Mouse (Mus musculus) erythroblast, embryonic 14.5 days (primary cell): ENCODE measurements around the gene Srsf3. TPM values are rescaled to one million over a fixed set of nuclear protein-coding genes. Genes with fewer than 3 reads are reported as not detected.

Experiments
- H3K27me3 ChIP-seq: 2 replicates; pipeline ENCODE4 v1.6.1; 2012; ENCODE audit warnings: inconsistent platforms; ENCODE audit not compliant: control insufficient read depth
- H3K36me3 ChIP-seq: 2 replicates; pipeline ENCODE4 v1.6.1; 2012; ENCODE audit warnings: mild to moderate bottlenecking, inconsistent platforms; ENCODE audit not compliant: control insufficient read depth
- H3K4me1 ChIP-seq: 2 replicates; pipeline ENCODE4 v1.6.1; 2012; ENCODE audit warnings: inconsistent platforms; ENCODE audit not compliant: control insufficient read depth
- H3K4me3 ChIP-seq: replicated peaks from 2 replicates; pipeline ENCODE3; 2012; ENCODE audit warnings: moderate library complexity, mild to moderate bottlenecking, inconsistent platforms
- H3K9me3 ChIP-seq: 2 replicates; pipeline ENCODE4 v1.6.1; 2012; ENCODE audit warnings: low read length, inconsistent platforms, mixed read lengths; ENCODE audit not compliant: control insufficient read depth
- GATA1 ChIP-seq: IDR thresholded peaks from 2 replicates; pipeline ENCODE4 v1.6.1; 2012; ENCODE audit warnings: low read length, inconsistent platforms, mixed read lengths
- TAL1 ChIP-seq: IDR thresholded peaks from 3 replicates; pipeline ENCODE4 v1.6.1; 2012; ENCODE audit warnings: low read length, inconsistent platforms, mixed read lengths
- polyA plus RNA-seq: library from polyadenylated mRNA; stranded (reverse); fragments of >175 nt; gene quantifications from 2 replicates; pipeline ENCODE4 v1.2.3, GENCODE M21; 2012

The Srsf3 gene
- polyA plus RNA-seq, 1 experiment, result 3.2 TPM

GRCm38 (mm10) chr17:29015638-29016037 lies 16.8 kb upstream of the Srsf3 start:
- TF ChIP-seq TAL1 (no peak), GATA1 (no peak)
- Histone ChIP-seq H3K27me3 (no peaks in the 10 kb centered on the region), H3K36me3 (no peaks in the 10 kb centered on the region), H3K4me1 (peaks cover 13% of the 10 kb centered on the region), H3K4me3 (no peak overlapping the region), H3K9me3 (no peaks in the 10 kb centered on the region)

- Histone ChIP-seq H3K4me1 (peaks cover 15% of the 10 kb centered on the region), H3K27me3 (no peaks in the 10 kb centered on the region), H3K4me3 (no peak overlapping the region), H3K36me3 (no peaks in the 10 kb centered on the region), H3K9me3 (no peaks in the 10 kb centered on the region)
- TF ChIP-seq TAL1, result no peak
- no peak for TF ChIP-seq GATA1
These were observed 15.7 kb upstream of the Srsf3 start for GRCm38 (mm10) chr17:29016705-29017104.

- Histone ChIP-seq H3K9me3 (no peaks in the 10 kb centered on the region), H3K36me3 (no peaks in the 10 kb centered on the region), H3K27me3 (peaks cover 9% of the 10 kb centered on the region), H3K4me3 (no peak overlapping the region), H3K4me1 (peaks cover 19% of the 10 kb centered on the region)
- TF ChIP-seq GATA1, result no peak
- no peak for TF ChIP-seq TAL1
These were observed 14.0 kb upstream of the Srsf3 start for GRCm38 (mm10) chr17:29018292-29018984.

- TF ChIP-seq GATA1 (no peak), TAL1 (no peak)
- peaks cover 23% of the 10 kb centered on the region for H3K4me1 ChIP-seq
- no peak overlapping the region for H3K4me3 ChIP-seq
- H3K9me3 ChIP-seq, result no peaks in the 10 kb centered on the region
- H3K36me3 ChIP-seq, result no peaks in the 10 kb centered on the region
- peaks cover 13% of the 10 kb centered on the region for H3K27me3 ChIP-seq
These were observed 13.0 kb upstream of the Srsf3 start for GRCm38 (mm10) chr17:29019391-29019790.

DNA sequence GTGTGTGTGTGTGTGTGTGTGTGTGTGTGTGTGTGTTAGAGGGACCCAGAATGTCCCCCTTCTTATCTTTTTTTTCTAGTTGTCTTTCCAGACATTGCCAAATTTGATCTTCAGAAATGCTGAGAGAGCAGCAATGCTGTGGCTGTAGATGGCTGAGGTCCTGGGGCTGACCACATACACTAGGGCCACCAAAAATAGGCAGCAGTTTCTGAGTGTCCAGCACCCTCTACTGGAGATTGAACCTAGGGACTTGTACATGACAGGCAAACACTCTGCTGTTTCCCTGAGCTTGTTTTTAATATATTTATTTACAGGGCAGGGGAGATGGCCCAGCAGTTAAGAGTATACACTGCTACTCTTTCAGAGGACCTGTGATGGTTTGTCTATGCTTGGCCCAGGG lies 12.0 kb upstream of the Srsf3 start:
- no peaks in the 10 kb centered on the region for H3K36me3 ChIP-seq
- no peaks in the 10 kb centered on the region for H3K9me3 ChIP-seq
- H3K4me3 ChIP-seq, result no peak overlapping the region
- peaks cover 31% of the 10 kb centered on the region for H3K4me1 ChIP-seq
- TF ChIP-seq TAL1 (no peak), GATA1 (no peak)
- H3K27me3 ChIP-seq, result peaks cover 23% of the 10 kb centered on the region

DNA sequence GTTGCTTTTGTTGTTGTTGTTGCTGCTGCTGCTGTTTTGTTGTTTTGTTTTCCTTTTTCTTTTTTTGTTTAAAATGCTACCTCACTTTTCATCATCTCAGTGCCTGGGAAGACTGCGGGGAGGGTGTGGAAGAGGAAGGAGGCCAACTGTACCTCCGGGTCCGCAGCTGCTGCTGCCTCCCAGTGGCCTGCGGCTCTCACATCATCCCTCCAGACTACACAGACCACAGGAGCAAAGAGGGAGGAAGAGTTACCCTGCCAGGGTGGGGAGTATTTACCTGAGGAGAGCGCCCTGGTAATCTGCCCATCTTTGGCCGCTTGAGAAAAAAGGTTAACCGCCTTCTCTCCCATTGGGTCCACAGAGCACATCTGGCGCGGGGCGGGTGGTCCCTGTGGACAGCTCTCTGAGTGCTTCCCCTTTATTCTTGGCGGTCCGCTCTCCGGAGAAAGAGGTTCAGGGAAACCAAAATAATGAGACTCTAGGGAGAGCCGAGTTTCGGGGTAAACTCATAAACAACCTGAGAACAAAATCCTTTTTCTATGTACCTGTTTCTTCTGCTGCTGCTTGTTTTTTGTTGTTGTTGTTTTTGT lies 10.1 kb upstream of the Srsf3 start:
- TF ChIP-seq TAL1, result no peak
- TF ChIP-seq GATA1, result no peak
- peaks cover 23% of the 10 kb centered on the region for H3K27me3 ChIP-seq
- no peaks in the 10 kb centered on the region for H3K9me3 ChIP-seq
- peaks cover 31% of the 10 kb centered on the region for H3K4me1 ChIP-seq
- H3K4me3 ChIP-seq, result no peak overlapping the region
- H3K36me3 ChIP-seq, result no peaks in the 10 kb centered on the region

GRCm38 (mm10) chr17:29023346-29023745 lies 9.1 kb upstream of the Srsf3 start:
- H3K4me1 ChIP-seq, result peaks cover 30% of the 10 kb centered on the region
- no peaks in the 10 kb centered on the region for H3K36me3 ChIP-seq
- TF ChIP-seq TAL1, result no peak
- H3K27me3 ChIP-seq, result peaks cover 23% of the 10 kb centered on the region
- no peak overlapping the region for H3K4me3 ChIP-seq
- H3K9me3 ChIP-seq, result no peaks in the 10 kb centered on the region

DNA sequence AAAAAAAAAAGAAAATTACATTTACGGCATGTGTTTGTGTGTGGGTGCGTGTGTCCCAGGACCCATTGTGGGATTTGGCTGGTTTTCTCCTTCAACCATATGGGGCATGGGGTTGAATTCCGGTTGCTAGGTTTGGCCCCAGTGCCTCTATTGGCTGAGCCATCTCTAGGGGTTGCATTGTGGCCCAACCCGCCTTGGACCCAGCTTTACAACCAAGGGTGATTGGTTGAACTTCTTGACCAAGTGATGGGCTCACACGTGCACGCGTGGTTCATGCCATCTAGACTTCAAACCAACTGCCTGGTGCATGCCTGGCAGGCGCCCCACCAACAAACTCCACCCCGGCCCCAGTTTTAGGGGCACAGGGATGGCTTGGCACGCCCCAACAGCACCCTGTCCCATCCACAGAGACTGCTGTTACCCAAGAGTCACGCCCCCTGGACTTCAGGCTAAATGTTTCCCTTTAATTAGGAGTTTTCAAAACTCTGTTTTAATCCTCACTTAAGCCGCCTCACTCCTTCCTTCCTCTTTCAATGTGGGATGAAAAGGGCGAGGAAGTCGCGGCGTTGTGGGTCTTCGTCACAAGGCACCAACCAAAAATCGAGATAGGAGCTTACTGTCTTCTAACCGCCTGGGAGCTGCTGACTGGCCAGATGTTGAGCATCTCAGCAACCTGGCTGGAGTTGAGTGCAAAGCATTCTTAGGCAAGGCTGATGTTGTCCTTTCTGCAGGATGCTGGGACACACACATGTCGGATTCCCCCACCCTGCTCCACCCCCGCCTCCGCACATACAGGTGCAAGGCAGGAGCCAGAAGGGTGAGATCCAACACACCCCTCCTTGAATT lies 8.2 kb upstream of the Srsf3 start:
- Histone ChIP-seq H3K27me3 (peaks cover 23% of the 10 kb centered on the region), H3K9me3 (no peaks in the 10 kb centered on the region), H3K4me3 (no peak overlapping the region), H3K36me3 (no peaks in the 10 kb centered on the region), H3K4me1 (peaks cover 24% of the 10 kb centered on the region)
- TF ChIP-seq TAL1, result no peak
- TF ChIP-seq GATA1, result no peak

DNA sequence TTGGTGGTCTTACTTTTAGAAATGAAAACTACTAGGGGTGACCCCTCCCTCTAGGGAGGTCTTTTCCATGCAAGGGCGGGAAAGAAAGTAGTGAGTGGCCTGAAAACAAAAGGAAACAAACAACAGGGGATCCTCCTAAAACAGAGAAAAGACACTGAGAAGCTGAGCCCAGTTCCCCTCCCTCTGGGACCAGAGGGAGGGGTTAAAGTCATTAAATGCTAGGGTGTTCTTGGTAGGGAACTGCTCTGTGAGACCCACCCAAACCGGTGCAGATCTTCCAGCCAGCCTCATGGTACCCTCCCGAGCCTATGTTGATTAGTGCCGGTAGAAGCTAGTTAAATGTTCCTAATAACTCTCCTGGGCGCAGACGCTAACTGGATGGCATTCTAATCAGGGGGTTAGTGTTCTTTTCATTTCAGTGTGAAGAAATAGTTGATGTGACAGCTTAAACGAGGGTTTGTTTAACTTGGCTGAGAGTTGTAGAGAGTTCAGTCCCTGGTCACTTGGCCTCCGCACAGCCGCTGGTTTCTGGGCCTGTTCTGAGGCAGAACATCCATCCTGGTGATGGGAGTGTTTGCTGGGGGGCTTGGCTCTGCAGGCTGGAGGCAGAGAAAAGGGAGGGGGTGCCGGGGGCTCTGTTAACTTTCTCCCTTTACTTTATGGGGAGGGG lies 7.4 kb upstream of the Srsf3 start:
- H3K4me1 ChIP-seq, result peaks cover 21% of the 10 kb centered on the region
- no peaks in the 10 kb centered on the region for H3K36me3 ChIP-seq
- TF ChIP-seq GATA1 (no peak), TAL1 (no peak)
- no peak overlapping the region for H3K4me3 ChIP-seq
- H3K9me3 ChIP-seq, result no peaks in the 10 kb centered on the region
- H3K27me3 ChIP-seq, result peaks cover 23% of the 10 kb centered on the region
